In the genomic region with DNA sequence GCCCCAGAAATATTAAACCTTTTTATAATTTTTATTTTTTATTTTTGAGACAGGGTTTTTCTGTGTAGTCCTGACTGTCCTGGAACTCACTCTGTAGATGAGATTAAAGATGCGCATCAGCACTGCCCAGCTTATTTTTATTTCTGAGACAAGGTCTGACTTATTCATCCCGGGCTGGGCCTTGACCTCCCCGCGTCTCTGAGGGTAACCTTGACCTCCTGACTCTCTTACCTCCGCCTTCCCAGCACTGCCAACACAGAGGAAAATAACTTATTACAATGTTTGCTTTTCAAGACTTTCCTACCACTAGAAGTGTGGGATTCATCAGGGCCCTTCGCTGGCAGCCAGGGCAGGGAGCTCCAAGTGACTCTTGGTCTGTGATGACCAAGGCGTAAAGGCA, we compare ENCODE assay signal across 29 mouse cellular contexts. TPM values are rescaled to one million over a fixed set of nuclear protein-coding genes. Genes with fewer than 3 reads are reported as not detected.
"Had no signal": no experiment of that assay in that cellular context is flagged by ENCODE, and none has a peak within 500 bp of the region (broad histone marks: within the 10 kb centered on the region; RNA-seq: fewer than 3 reads in every experiment).

No protein-coding gene starts in this region.

- H3K4me3 ChIP-seq: layer of hippocampus, adult 2 months; limb, embryonic 10.5 days; limb, embryonic 13.5 days; liver, embryonic 12.5 days; liver, embryonic 15.5 days; lung, embryonic 15.5 days had no signal

- H3K4me1 ChIP-seq: limb, embryonic 13.5 days; liver, embryonic 15.5 days had no signal

- ATAC-seq: liver, embryonic 12.5 days had no signal

- H3K27ac ChIP-seq: layer of hippocampus, adult 2 months; limb, embryonic 10.5 days; limb, embryonic 13.5 days; liver, embryonic 12.5 days; liver, embryonic 15.5 days; lung, embryonic 15.5 days had no signal

- H3K4me2 ChIP-seq: limb, embryonic 13.5 days; liver, embryonic 12.5 days; liver, embryonic 15.5 days; lung, embryonic 15.5 days; midbrain, embryonic 11.5 days had no signal

- DNase-seq: kidney, postnatal 25 days; layer of hippocampus, adult 9-11 months; liver; lung, adult 18-20 months; lung, postnatal 14 days; lung, postnatal 4 days; midbrain, embryonic 14.5 days; thymus, adult 18-20 months; thymus, postnatal 36 days had no signal

- H3K36me3 ChIP-seq: liver, embryonic 12.5 days; liver, embryonic 15.5 days; lung, embryonic 15.5 days had no signal

- H3K9me3 ChIP-seq: limb, embryonic 10.5 days; limb, embryonic 13.5 days; liver, embryonic 12.5 days; liver, embryonic 15.5 days; lung, embryonic 15.5 days had no signal

- H3K27me3 ChIP-seq: limb, embryonic 13.5 days; liver, embryonic 12.5 days; liver, embryonic 15.5 days; lung, embryonic 15.5 days had no signal

- H3K9ac ChIP-seq: limb, embryonic 13.5 days; liver, embryonic 12.5 days; liver, embryonic 15.5 days; lung, embryonic 15.5 days had no signal

RNA-seq across cellular contexts. Expression of gene Ttc24, which starts 48.1 kb away (rescaled TPM):
- total RNA-seq: layer of hippocampus, adult 2 months; layer of hippocampus, postnatal 25 days; left cerebral cortex, adult 18-20 months; left cerebral cortex, postnatal 25 days; megakaryocyte progenitor cell, adult 5-6 weeks; megakaryocyte-erythroid progenitor cell, adult 5-6 weeks; midbrain, postnatal 0 days had no signal
- polyA plus RNA-seq: large intestine, adult 2 months; limb, embryonic 10.5 days; limb, embryonic 13.5 days; liver, embryonic 12.5 days; liver, embryonic 15.5 days; lung, embryonic 15.5 days; midbrain, embryonic 11.5 days; midbrain, embryonic 14.5 days; midbrain, postnatal 0 days; neural tube, embryonic 11.5 days; neural tube, embryonic 14.5 days; small intestine, adult 2 months; spleen, adult 2 months; stomach, embryonic 16.5 days; urinary bladder, adult 2 months had no signal
